Mouse (Mus musculus) frontal cortex, postnatal 25 days (tissue): ENCODE results near the gene Cldn7.
"Not testable (repeated sequence)": the region's sequence is repeated elsewhere in the genome, so short reads cannot be mapped to it uniquely, and the experiment has no call there.

Experiments used
- DNase-seq, 2 experiments: peaks; one replicate each; pipeline ENCODE4 v3.0.0; 2022; ENCODE audit warnings: low spot score in 2 of 2

Gene Cldn7

DNA sequence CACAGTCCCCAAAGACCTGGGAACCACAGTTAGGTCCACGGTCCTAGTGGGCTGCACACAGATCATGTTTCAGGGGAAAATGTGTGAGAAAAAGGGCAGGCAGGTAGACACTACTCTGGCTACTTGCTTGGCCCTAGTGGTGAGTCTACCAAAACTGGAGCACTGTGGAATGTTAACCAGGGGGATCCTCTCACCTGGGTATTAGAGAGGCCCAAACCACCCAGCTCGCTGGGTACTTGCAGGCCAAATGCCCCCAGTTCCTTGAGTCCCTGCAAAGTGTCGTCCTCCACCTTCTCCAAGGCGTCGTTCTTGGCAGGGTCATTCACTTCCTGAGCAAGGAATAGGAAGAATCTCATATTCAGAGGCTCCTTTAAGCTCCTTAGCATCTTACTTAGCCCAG is 49.5 kb downstream of the Cldn7 start:
- no peak for DNase-seq

DNA sequence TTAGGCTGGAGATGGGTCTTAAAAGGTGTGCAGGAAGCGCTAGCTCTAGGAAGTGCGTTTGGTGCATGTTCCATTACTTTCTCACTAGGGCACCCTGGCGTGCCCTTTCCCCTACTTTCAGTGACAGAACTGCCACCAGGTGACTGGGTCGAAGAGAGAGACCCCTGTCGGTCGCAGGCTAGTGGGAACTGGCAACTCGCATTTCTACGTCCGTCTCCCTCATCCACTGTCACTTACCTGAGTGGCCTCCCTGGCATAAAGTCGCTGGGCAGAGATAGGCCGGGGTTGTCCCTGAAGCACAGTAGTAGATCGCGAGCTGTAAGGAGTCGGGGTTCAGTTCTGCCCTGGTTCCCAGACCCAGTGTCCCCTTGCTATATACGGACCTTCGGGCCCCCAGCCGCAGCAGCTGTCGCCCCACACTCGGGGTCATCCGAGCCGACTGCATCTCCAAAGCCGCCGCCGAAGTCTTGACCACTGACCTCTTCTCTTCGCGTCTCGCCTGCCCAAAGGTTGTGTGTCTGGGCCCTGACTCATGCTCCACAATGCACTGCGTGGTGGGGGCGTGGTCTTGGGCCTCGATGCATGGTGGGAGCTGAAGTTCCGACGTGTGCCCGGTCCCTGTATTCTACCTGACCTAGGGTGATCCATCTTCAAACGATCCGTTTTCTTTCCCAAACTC is 50.4 kb downstream of the Cldn7 start, which contains the start of gene Acadvl:
TSS of gene Acadvl (minus strand) at position 532 of the 679 bp plus-strand sequence.
- peak; percentile 64 to 76 for DNase-seq

- no peak for DNase-seq
Measured at GRCm38 (mm10) chr11:70015677-70016076, 51.1 kb downstream of the Cldn7 start.

- not testable (repeated sequence) for DNase-seq
Measured at GRCm38 (mm10) chr11:70016177-70016576, 51.6 kb downstream of the Cldn7 start.

GRCm38 (mm10) chr11:70016669-70017068 is 52.1 kb downstream of the Cldn7 start, which contains the start of gene Dlg4:
Dlg4 (plus strand) TSS chr11:70016942.
- no peak for DNase-seq

DNA sequence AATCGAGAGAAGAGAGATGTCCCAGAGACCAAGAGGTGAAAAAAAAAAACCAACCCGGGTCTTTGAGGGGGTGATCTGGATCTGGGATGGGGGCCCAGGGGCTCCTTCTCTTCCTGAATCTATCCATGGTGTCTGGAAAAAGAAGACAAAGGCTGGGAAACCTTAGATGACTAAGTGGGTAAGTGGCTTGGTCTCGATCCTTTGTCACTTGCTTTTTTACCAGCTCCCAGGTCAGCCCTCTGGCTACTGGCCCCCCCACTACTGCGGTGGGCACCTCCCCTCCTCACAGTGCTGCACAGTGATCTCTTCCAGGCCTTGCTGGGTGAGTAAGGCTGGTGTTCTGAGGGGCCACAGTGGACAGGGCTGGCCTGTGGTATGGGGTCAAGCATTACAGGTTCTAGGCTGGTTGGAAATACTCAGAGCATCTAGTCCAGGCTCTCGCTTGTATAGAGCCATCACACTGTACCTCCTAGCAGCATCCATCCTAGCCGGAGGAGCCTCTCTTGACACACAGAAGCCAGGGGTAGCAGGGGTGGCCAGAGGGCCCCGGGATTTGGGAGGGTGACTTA is 52.7 kb downstream of the Cldn7 start:
- no peak for DNase-seq
